Mouse (Mus musculus): Measurements from ENCODE around the gene Zfp963. TPM values are rescaled to one million over a fixed set of nuclear protein-coding genes. Genes with fewer than 3 reads are reported as not detected.
A peak's percentile ranks its signal among the peaks of the same experiment; 100 is the strongest.

The Zfp963 gene
- 6.7 and 8.1 TPM in 2 replicates for polyA plus RNA-seq (2015; fragmentation: Nextera tagmentation; extraction: Ambion mirVana)

- WGBS, result 3% methylated on average over 48 of the region's 48 CpGs
- H3K9me3 ChIP-seq (replicated peaks), result no peaks in the 10 kb centered on the region
- H3K27ac ChIP-seq (replicated peaks), result peak within 1 kb of the TSS; percentile 99
- H3K4me3 ChIP-seq (replicated peaks), result peak within 1 kb of the TSS; percentile 63
- peak within 1 kb of the TSS; percentile 95 for H3K9ac ChIP-seq (replicated peaks)
- peaks cover 16% of the 10 kb centered on the region for H3K4me1 ChIP-seq
- H3K4me2 ChIP-seq, result peak within 1 kb of the TSS; percentile 54
- ATAC-seq (ENCODE audit: low FRiP score), result peak; percentile 98
- H3K36me3 ChIP-seq, result no peaks in the 10 kb centered on the region
- no peaks in the 10 kb centered on the region for H3K27me3 ChIP-seq (replicated peaks)
These were observed at the start of gene Zfp963 for GRCm38 (mm10) chr8:69749544-69750454. Zfp963 (minus strand) TSS chr8:69749970.

GRCm38 (mm10) chr8:69799261-69799660, 49.5 kb upstream of the Zfp963 start:
- no peak overlapping the region for H3K9ac ChIP-seq (replicated peaks)
- 93% methylated on average over 8 of the region's 8 CpGs for WGBS
- H3K4me3 ChIP-seq (replicated peaks), result no peak overlapping the region
- no peak overlapping the region for H3K4me2 ChIP-seq
- ATAC-seq (ENCODE audit: low FRiP score), result no peak
- H3K9me3 ChIP-seq (replicated peaks), result no peaks in the 10 kb centered on the region
- peaks cover 99% of the 10 kb centered on the region for H3K36me3 ChIP-seq
- H3K4me1 ChIP-seq, result no peaks in the 10 kb centered on the region
- no peak overlapping the region for H3K27ac ChIP-seq (replicated peaks)
- no peaks in the 10 kb centered on the region for H3K27me3 ChIP-seq (replicated peaks)

DNA sequence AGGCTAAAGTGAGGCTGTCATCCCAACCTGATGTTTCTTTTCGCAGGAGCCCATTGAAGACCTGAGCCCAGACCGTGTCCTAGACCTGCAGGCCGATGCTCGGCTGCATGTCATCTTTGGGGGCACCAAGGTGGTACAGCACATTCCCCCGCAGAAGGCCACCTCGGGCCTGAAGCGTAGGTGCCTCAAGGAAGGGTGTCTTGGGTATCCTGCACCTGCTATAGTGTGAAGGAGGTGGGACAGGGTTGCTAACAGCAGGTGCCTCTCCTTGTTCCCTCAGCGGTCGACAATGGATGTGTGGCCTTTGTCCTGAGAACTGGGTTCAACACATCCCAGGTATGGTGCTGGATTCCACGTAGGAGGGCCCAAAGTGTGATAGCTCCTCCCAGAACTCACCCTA, 47.9 kb upstream of the Zfp963 start:
- no peak overlapping the region for H3K9ac ChIP-seq (replicated peaks)
- H3K9me3 ChIP-seq (replicated peaks), result no peaks in the 10 kb centered on the region
- no peak overlapping the region for H3K4me2 ChIP-seq
- no peaks in the 10 kb centered on the region for H3K27me3 ChIP-seq (replicated peaks)
- peaks cover 15% of the 10 kb centered on the region for H3K4me1 ChIP-seq
- 97% methylated on average over 10 of the region's 10 CpGs for WGBS
- no peak overlapping the region for H3K4me3 ChIP-seq (replicated peaks)
- ATAC-seq (ENCODE audit: low FRiP score), result no peak
- no peak overlapping the region for H3K27ac ChIP-seq (replicated peaks)
- peaks cover 96% of the 10 kb centered on the region for H3K36me3 ChIP-seq

GRCm38 (mm10) chr8:69796721-69797345, 47.1 kb upstream of the Zfp963 start:
- no peaks in the 10 kb centered on the region for H3K9me3 ChIP-seq (replicated peaks)
- no peak overlapping the region for H3K4me3 ChIP-seq (replicated peaks)
- 98% methylated on average over 16 of the region's 16 CpGs for WGBS
- no peaks in the 10 kb centered on the region for H3K27me3 ChIP-seq (replicated peaks)
- H3K27ac ChIP-seq (replicated peaks), result no peak overlapping the region
- peaks cover 23% of the 10 kb centered on the region for H3K4me1 ChIP-seq
- peaks cover 88% of the 10 kb centered on the region for H3K36me3 ChIP-seq
- no peak overlapping the region for H3K9ac ChIP-seq (replicated peaks)
- ATAC-seq (ENCODE audit: low FRiP score), result no peak
- no peak overlapping the region for H3K4me2 ChIP-seq

DNA sequence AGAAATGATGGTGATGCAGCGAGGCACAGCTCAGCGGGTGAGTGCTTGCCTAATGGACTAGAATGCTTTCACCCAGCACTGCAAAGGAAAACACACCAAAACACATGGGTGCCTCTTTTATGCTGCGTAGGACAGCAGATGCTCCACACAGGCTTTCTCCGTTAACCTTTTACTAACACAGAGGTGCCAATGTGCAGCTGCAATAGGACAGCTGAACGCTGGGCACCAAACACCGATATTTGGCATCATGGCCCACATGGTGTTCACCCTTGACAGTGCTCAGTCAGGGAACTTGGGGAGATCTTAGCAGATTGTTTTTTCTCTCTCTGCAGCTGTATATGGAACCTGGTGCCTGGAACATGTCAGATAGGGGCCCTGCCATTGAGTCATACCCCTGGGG, 45.1 kb upstream of the Zfp963 start:
- H3K4me3 ChIP-seq (replicated peaks), result no peak overlapping the region
- H3K9me3 ChIP-seq (replicated peaks), result no peaks in the 10 kb centered on the region
- peaks cover 32% of the 10 kb centered on the region for H3K4me1 ChIP-seq
- peaks cover 70% of the 10 kb centered on the region for H3K36me3 ChIP-seq
- H3K27me3 ChIP-seq (replicated peaks), result no peaks in the 10 kb centered on the region
- ATAC-seq (ENCODE audit: low FRiP score), result no peak
- H3K27ac ChIP-seq (replicated peaks), result no peak overlapping the region
- H3K4me2 ChIP-seq, result no peak overlapping the region
- WGBS, result 95% methylated on average over 6 of the region's 6 CpGs
- H3K9ac ChIP-seq (replicated peaks), result no peak overlapping the region

DNA sequence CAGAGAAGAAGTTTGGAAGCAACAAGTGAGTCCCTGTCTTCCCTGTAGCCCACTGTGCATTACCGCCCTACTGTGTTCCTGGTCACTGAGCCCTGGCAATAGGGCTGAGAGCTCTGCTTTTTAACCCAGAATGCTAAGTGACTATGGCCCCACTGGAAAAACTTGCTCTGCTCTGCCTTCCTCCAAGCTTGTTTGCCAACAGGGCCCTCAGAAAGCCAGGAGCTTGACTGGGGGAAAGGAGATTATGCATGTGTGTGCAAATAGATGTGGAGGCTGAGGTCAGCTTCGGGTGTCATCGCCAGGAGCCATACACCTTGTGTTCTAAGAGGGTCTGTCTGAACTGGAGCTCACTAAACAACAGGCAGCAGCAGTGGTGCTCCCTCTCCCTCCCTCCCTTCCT, 44.3 kb upstream of the Zfp963 start:
- H3K4me2 ChIP-seq, result no peak overlapping the region
- no peak overlapping the region for H3K9ac ChIP-seq (replicated peaks)
- H3K36me3 ChIP-seq, result peaks cover 62% of the 10 kb centered on the region
- H3K9me3 ChIP-seq (replicated peaks), result no peaks in the 10 kb centered on the region
- H3K4me3 ChIP-seq (replicated peaks), result no peak overlapping the region
- no peak overlapping the region for H3K27ac ChIP-seq (replicated peaks)
- 97% methylated on average over 3 of the region's 3 CpGs for WGBS
- ATAC-seq (ENCODE audit: low FRiP score), result no peak
- no peaks in the 10 kb centered on the region for H3K27me3 ChIP-seq (replicated peaks)
- H3K4me1 ChIP-seq, result peaks cover 36% of the 10 kb centered on the region

DNA sequence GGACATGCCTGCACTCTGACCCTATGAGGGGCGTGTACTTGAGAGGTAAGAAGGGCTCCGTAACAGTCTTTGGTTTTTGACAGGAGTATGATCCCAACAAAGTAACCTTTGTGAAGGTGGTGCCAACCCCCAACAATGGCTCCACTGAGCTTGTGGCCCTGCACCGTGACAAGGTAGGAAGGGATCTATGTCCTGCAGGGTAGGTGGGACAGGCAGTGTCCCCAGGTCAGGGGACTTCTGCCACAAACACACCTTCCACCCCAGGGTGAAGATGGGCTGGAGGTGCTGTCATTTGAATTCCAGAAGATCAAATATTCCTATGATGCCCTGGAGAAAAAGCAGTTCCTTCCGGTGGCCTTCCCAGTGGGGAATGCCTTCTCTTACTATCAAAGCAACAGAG, 43.9 kb upstream of the Zfp963 start:
- no peaks in the 10 kb centered on the region for H3K9me3 ChIP-seq (replicated peaks)
- no peak overlapping the region for H3K9ac ChIP-seq (replicated peaks)
- no peak overlapping the region for H3K4me2 ChIP-seq
- H3K27ac ChIP-seq (replicated peaks), result no peak overlapping the region
- no peak overlapping the region for H3K4me3 ChIP-seq (replicated peaks)
- peaks cover 58% of the 10 kb centered on the region for H3K36me3 ChIP-seq
- no peaks in the 10 kb centered on the region for H3K27me3 ChIP-seq (replicated peaks)
- no peak for ATAC-seq (ENCODE audit: low FRiP score)
- peaks cover 36% of the 10 kb centered on the region for H3K4me1 ChIP-seq
- WGBS, result 94% methylated on average over 4 of the region's 4 CpGs

- peak; percentile 73 for ATAC-seq (ENCODE audit: low FRiP score)
- peaks cover 36% of the 10 kb centered on the region for H3K4me1 ChIP-seq
- H3K4me2 ChIP-seq, result peak overlapping the region; percentile 78
- H3K9ac ChIP-seq (replicated peaks), result peak overlapping the region; percentile 87
- H3K4me3 ChIP-seq (replicated peaks), result peak overlapping the region; percentile 100
- peaks cover 36% of the 10 kb centered on the region for H3K36me3 ChIP-seq
- no peaks in the 10 kb centered on the region for H3K27me3 ChIP-seq (replicated peaks)
- WGBS, result under 1% methylated on average over 46 of the region's 48 CpGs
- H3K27ac ChIP-seq (replicated peaks), result peak overlapping the region; percentile 85
- H3K9me3 ChIP-seq (replicated peaks), result no peaks in the 10 kb centered on the region
These were observed 41.8 kb upstream of the Zfp963 start for GRCm38 (mm10) chr8:69791415-69792068.

- under 1% methylated on average over 38 of the region's 38 CpGs for WGBS
These were observed 41.1 kb upstream of the Zfp963 start, which contains the start of the genes Atp13a1 and Zfp866 for GRCm38 (mm10) chr8:69790773-69791367. Atp13a1 (plus strand) TSS chr8:69791163. Zfp866 (minus strand) TSS chr8:69791178.

GRCm38 (mm10) chr8:69790364-69790763, 40.6 kb upstream of the Zfp963 start:
- H3K9me3 ChIP-seq (replicated peaks), result no peaks in the 10 kb centered on the region
- peak overlapping the region; percentile 85 for H3K27ac ChIP-seq (replicated peaks)
- no peak; the same call in 1 of the 2 replicates for ATAC-seq (ENCODE audit: low FRiP score)
- H3K27me3 ChIP-seq (replicated peaks), result no peaks in the 10 kb centered on the region
- H3K4me3 ChIP-seq (replicated peaks), result peak overlapping the region; percentile 100
- 32% methylated on average over 11 of the region's 11 CpGs for WGBS
- peaks cover 36% of the 10 kb centered on the region for H3K4me1 ChIP-seq
- peaks cover 25% of the 10 kb centered on the region for H3K36me3 ChIP-seq
- peak overlapping the region; percentile 78 for H3K4me2 ChIP-seq
- peak overlapping the region; percentile 87 for H3K9ac ChIP-seq (replicated peaks)

More at GRCm38 (mm10) chr8:69790773-69791367, 41.1 kb upstream of the Zfp963 start, which contains the start of the genes Atp13a1 and Zfp866:
- Histone ChIP-seq H3K36me3 (peaks cover 30% of the 10 kb centered on the region), H3K27ac (replicated peaks) (peak within 1 kb of the TSS; percentile 85), H3K4me1 (peaks cover 36% of the 10 kb centered on the region), H3K4me2 (peak within 1 kb of the TSS; percentile 78), H3K9ac (replicated peaks) (peak within 1 kb of the TSS; percentile 87), H3K9me3 (replicated peaks) (no peaks in the 10 kb centered on the region), H3K4me3 (replicated peaks) (peak within 1 kb of the TSS; percentile 100), H3K27me3 (replicated peaks) (no peaks in the 10 kb centered on the region)
- peak; percentile 96 for ATAC-seq (ENCODE audit: low FRiP score)

DNA sequence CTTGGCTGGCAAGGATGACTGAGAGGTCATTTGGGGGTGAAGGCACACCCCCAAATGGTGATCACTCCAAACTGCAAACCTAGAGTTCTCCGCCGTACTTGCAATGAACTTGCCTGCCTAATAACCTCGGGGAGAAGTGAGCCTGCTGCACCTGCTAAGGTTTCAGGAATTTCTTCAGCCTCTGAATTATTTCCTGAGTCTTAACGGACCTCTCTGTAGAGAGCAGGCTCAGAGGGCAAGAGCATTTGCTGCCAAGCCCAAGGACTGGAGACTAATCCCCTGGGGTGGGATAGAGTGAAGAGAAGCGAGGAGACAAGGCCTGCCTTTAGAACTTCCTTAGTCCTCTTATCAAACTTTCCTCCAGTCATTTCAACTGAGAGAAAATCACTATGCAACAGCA, 40.0 kb upstream of the Zfp963 start:
- Histone ChIP-seq H3K36me3 (peaks cover 18% of the 10 kb centered on the region), H3K9ac (replicated peaks) (no peak overlapping the region), H3K4me2 (no peak overlapping the region; the same call in 1 of the 2 replicates), H3K4me1 (peaks cover 36% of the 10 kb centered on the region), H3K9me3 (replicated peaks) (no peaks in the 10 kb centered on the region), H3K4me3 (replicated peaks) (no peak overlapping the region), H3K27me3 (replicated peaks) (no peaks in the 10 kb centered on the region), H3K27ac (replicated peaks) (no peak overlapping the region)
- WGBS, result 84% methylated on average over 5 of the region's 5 CpGs
- ATAC-seq (ENCODE audit: low FRiP score), result no peak
